Mouse (Mus musculus) MEL (cell line): ENCODE measurements around the gene Eftud2. TPM values are rescaled to one million over a fixed set of nuclear protein-coding genes. Genes with fewer than 3 reads are reported as not detected.

Experiments used
- DNase-seq: peaks from one replicate; pipeline ENCODE4 v3.0.0; 2011; ENCODE audit warnings: low read depth, low spot score
- H3K27ac ChIP-seq: 2 replicates; pipeline ENCODE4 v1.5.1; 2012; ENCODE audit warnings: low read depth, mild to moderate bottlenecking, control low read depth, low read length, moderate library complexity; ENCODE audit not compliant: control insufficient read depth
- H3K27me3 ChIP-seq, 2 experiments: fragments of 150-350 bp in 1 of 2; sonication (generic) in 1 of 2; 2 replicates each; pipeline ENCODE4 v1.6.1; 2012; ENCODE audit warnings: low read length in 2 of 2, mild to moderate bottlenecking in 2 of 2, improper control_type of control experiment in 1 of 2, moderate library complexity in 1 of 2; ENCODE audit not compliant: insufficient read depth in 2 of 2, control insufficient read depth in 1 of 2
- H3K36me3 ChIP-seq, 2 experiments: 2 replicates each; pipeline ENCODE4 v1.6.1; 2012 to 2014; ENCODE audit warnings: low read length in 2 of 2, improper control_type of control experiment in 1 of 2, inconsistent platforms in 1 of 2, mild to moderate bottlenecking in 1 of 2; ENCODE audit not compliant: insufficient read depth in 2 of 2, control insufficient read depth in 1 of 2
- H3K4me1 ChIP-seq, 2 experiments: fragments of 150-350 bp in 1 of 2; sonication (generic) in 1 of 2; 2 replicates each; pipeline ENCODE4 v1.6.1; 2012; ENCODE audit warnings: low read length in 2 of 2, improper control_type of control experiment in 1 of 2, mild to moderate bottlenecking in 1 of 2; ENCODE audit not compliant: insufficient read depth in 2 of 2, control insufficient read depth in 1 of 2
- H3K4me3 ChIP-seq, 2 experiments: fragments of 150-350 bp in 1 of 2; sonication (generic) in 1 of 2; 2 replicates each; pipeline ENCODE4 v1.5.1; 2012; ENCODE audit warnings: low read depth in 2 of 2, low read length in 2 of 2, mild to moderate bottlenecking in 2 of 2, moderate library complexity in 2 of 2, control low read depth in 1 of 2, improper control_type of control experiment in 1 of 2; ENCODE audit not compliant: control insufficient read depth in 1 of 2, insufficient read depth in 1 of 2
- H3K79me2 ChIP-seq: 2 replicates; pipeline ENCODE4 v1.6.1; 2012; ENCODE audit warnings: mild to moderate bottlenecking, low read length, moderate library complexity; ENCODE audit not compliant: control insufficient read depth, poor library complexity, insufficient read depth
- H3K9ac ChIP-seq: 2 replicates; pipeline ENCODE4 v1.6.1; 2012; ENCODE audit warnings: low read depth, mild to moderate bottlenecking, control low read depth, low read length, moderate library complexity; ENCODE audit not compliant: control insufficient read depth, poor library complexity, severe bottlenecking
- H3K9me3 ChIP-seq: fragments of 150-350 bp; sonication (generic); replicated peaks from 2 replicates; pipeline ENCODE4 v1.6.1; 2012; ENCODE audit warnings: mild to moderate bottlenecking, low read length, improper control_type of control experiment, moderate library complexity; ENCODE audit not compliant: insufficient read depth
- BHLHE40 ChIP-seq: IDR thresholded peaks from 2 replicates; pipeline ENCODE4 v1.6.1; 2012; ENCODE audit warnings: low read depth, mild to moderate bottlenecking, inconsistent platforms, low read length, improper control_type of control experiment, borderline replicate concordance
- CHD1 ChIP-seq: IDR thresholded peaks from 2 replicates; pipeline ENCODE4 v1.6.1; 2012; ENCODE audit warnings: low read depth, mild to moderate bottlenecking, inconsistent platforms, low read length, improper control_type of control experiment
- CTCF ChIP-seq, 3 experiments: IDR thresholded peaks in 2 of 3; conservative IDR thresholded peaks in 1 of 3; 2 replicates each; pipeline ENCODE4 v1.5.1; 2011 to 2012; ENCODE audit warnings: low read length in 3 of 3, low read depth in 2 of 3, mild to moderate bottlenecking in 2 of 3, improper control_type of control experiment in 1 of 3, inconsistent platforms in 1 of 3, mixed read lengths in 1 of 3, moderate library complexity in 1 of 3; ENCODE audit not compliant: control insufficient read depth in 1 of 3, insufficient read depth in 1 of 3, poor library complexity in 1 of 3, severe bottlenecking in 1 of 3
- E2F4 ChIP-seq: IDR thresholded peaks from 2 replicates; pipeline ENCODE4 v1.6.1; 2011; ENCODE audit warnings: low read depth, low read length, improper control_type of control experiment, borderline replicate concordance
- ELF1 ChIP-seq: IDR thresholded peaks from 2 replicates; pipeline ENCODE4 v1.6.1; 2014; ENCODE audit warnings: low read depth, mild to moderate bottlenecking, inconsistent platforms, low read length, improper control_type of control experiment, moderate library complexity
- EP300 ChIP-seq, 2 experiments: IDR thresholded peaks; 2 replicates each; pipeline ENCODE4 v1.6.1; 2011; ENCODE audit warnings: improper control_type of control experiment in 2 of 2, low read length in 2 of 2, low read depth in 1 of 2, mild to moderate bottlenecking in 1 of 2
- KAT2A ChIP-seq: conservative IDR thresholded peaks from 2 replicates; pipeline ENCODE4 v1.6.1; 2012; ENCODE audit warnings: low read depth, low read length, improper control_type of control experiment, inconsistent platforms
- MAX ChIP-seq: IDR thresholded peaks from 2 replicates; pipeline ENCODE4 v1.6.1; 2011; ENCODE audit warnings: low read length, improper control_type of control experiment
- MAZ ChIP-seq: IDR thresholded peaks from 2 replicates; pipeline ENCODE4 v1.6.1; 2012; ENCODE audit warnings: low read depth, mild to moderate bottlenecking, inconsistent platforms, low read length, improper control_type of control experiment
- MYB ChIP-seq: IDR thresholded peaks from 2 replicates; pipeline ENCODE4 v1.6.1; 2011; ENCODE audit warnings: mild to moderate bottlenecking, low read depth, low read length, improper control_type of control experiment
- MYC ChIP-seq: IDR thresholded peaks from 2 replicates; pipeline ENCODE4 v1.6.1; 2011; ENCODE audit warnings: low read depth, mild to moderate bottlenecking, low read length, improper control_type of control experiment, moderate library complexity
- NELFE ChIP-seq: IDR thresholded peaks from 2 replicates; pipeline ENCODE4 v1.6.1; 2011; ENCODE audit warnings: low read depth, low read length, improper control_type of control experiment
- POLR2A ChIP-seq, 2 experiments: IDR thresholded peaks; 2 replicates each; pipeline ENCODE4 v1.6.1; 2011 to 2012; ENCODE audit warnings: low read length in 2 of 2, mild to moderate bottlenecking in 2 of 2, control low read depth in 1 of 2, improper control_type of control experiment in 1 of 2, low read depth in 1 of 2, moderate library complexity in 1 of 2; ENCODE audit not compliant: control insufficient read depth in 1 of 2, insufficient read depth in 1 of 2, poor library complexity in 1 of 2
- POLR2AphosphoS2 ChIP-seq: IDR thresholded peaks from 2 replicates; pipeline ENCODE4 v1.6.1; 2011; ENCODE audit warnings: low read length, improper control_type of control experiment
- POLR2AphosphoS5 ChIP-seq: IDR thresholded peaks from 2 replicates; pipeline ENCODE4 v1.6.1; 2012; ENCODE audit warnings: low read depth, borderline replicate concordance, mild to moderate bottlenecking, inconsistent platforms, low read length, moderate library complexity, mixed read lengths
- RAD21 ChIP-seq: IDR thresholded peaks from 2 replicates; pipeline ENCODE4 v1.6.1; 2011; ENCODE audit warnings: mild to moderate bottlenecking, low read depth, low read length, improper control_type of control experiment
- SMC3 ChIP-seq: IDR thresholded peaks from 2 replicates; pipeline ENCODE4 v1.6.1; 2011; ENCODE audit warnings: low read depth, low read length, improper control_type of control experiment
- UBTF ChIP-seq: IDR thresholded peaks from 2 replicates; pipeline ENCODE4 v1.6.1; 2012; ENCODE audit warnings: low read depth, mild to moderate bottlenecking, inconsistent platforms, low read length, improper control_type of control experiment, moderate library complexity, borderline replicate concordance; ENCODE audit not compliant: insufficient read depth
- ZC3H11A ChIP-seq: IDR thresholded peaks from 2 replicates; pipeline ENCODE4 v1.6.1; 2012; ENCODE audit warnings: low read depth, mild to moderate bottlenecking, inconsistent platforms, low read length, improper control_type of control experiment
- ZNF384 ChIP-seq: IDR thresholded peaks from 2 replicates; pipeline ENCODE4 v1.6.1; 2012; ENCODE audit warnings: low read depth, mild to moderate bottlenecking, inconsistent platforms, low read length, improper control_type of control experiment
- polyA plus RNA-seq, 2 experiments: library from polyadenylated mRNA; stranded (reverse) in 1 of 2; unstranded in 1 of 2; fragments of >175 nt in 1 of 2; fragments of >200 nt in 1 of 2; gene quantifications; 2 replicates each; pipeline versions ENCODE4 v1.2.1 to v1.2.4; 2012; ENCODE audit warnings: low replicate concordance in 2 of 2, low read depth in 1 of 2; ENCODE audit not compliant: insufficient read length in 2 of 2, insufficient read depth in 1 of 2, missing spikeins in 1 of 2
- total RNA-seq: library from RNA; depleted of rRNA; stranded (reverse); fragments of 300-350 nt; gene quantifications from 2 replicates; pipeline ENCODE4 v1.2.3, GENCODE M21; 2012

Eftud2 gene
- total and polyA plus RNA-seq, 3 experiments, result 261 to 1,215 (median 424) TPM

DNA sequence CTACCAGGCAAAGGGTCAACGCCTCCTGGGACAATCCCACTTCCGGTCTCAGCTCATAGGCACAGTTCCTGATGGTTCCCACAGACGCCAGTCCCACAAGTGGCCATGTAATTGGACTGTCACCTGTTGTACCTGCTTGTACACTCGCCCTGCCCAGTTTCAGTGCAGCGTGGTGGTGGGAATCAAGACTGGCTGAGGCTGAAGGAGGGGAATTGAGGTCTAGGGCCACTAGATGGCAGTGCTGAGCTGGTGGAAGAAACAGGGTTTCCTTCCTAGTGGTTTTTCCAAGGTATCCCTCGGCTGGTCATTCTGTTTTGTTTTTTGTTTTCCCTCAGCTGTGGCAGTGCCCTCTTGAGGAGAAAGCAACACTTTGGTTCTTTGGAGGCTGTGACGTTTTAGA lies 20.0 kb upstream of the Eftud2 start, which contains the start of gene Gfap:
Gene Gfap (minus strand): TSS at position 150 of the 400 bp plus-strand sequence.
- Histone ChIP-seq H3K27me3 (no peaks in the 10 kb centered on the region), H3K4me1 (peaks cover 0 to 6% of the 10 kb centered on the region in 2 experiments; a peak in 3 of 4 replicates), H3K79me2 (no peaks in the 10 kb centered on the region), H3K9ac (no peak within 1 kb of the TSS), H3K9me3 (no peaks in the 10 kb centered on the region), H3K36me3 (peaks cover 0 to 2% of the 10 kb centered on the region in 2 experiments; a peak in 2 of 4 replicates), H3K4me3 (no peak within 1 kb of the TSS; a peak in 1 of 4 replicates), H3K27ac (no peak within 1 kb of the TSS)
- TF ChIP-seq ZC3H11A, result peak; percentile 68
- no peak for TF ChIP-seq POLR2AphosphoS2
- TF ChIP-seq RAD21, result peak; percentile 82
- TF ChIP-seq CTCF (IDR thresholded peaks at IDR 0.05 in 2 of 3, conservative IDR thresholded peaks at IDR 0.05 in 1 of 3; ENCODE audit: control insufficient read depth in 1 of 3, insufficient read depth in 1 of 3, low read depth in 2 of 3, low read length in 3 of 3, poor library complexity in 1 of 3, severe bottlenecking in 1 of 3), result peak; percentile 92 to 99 (median 96)
- TF ChIP-seq ELF1, result peak; percentile 4; the same call in 1 of the 2 replicates
- no peak for TF ChIP-seq KAT2A
- peak; percentile 77 for TF ChIP-seq SMC3
- peak; percentile 85 for DNase-seq

DNA sequence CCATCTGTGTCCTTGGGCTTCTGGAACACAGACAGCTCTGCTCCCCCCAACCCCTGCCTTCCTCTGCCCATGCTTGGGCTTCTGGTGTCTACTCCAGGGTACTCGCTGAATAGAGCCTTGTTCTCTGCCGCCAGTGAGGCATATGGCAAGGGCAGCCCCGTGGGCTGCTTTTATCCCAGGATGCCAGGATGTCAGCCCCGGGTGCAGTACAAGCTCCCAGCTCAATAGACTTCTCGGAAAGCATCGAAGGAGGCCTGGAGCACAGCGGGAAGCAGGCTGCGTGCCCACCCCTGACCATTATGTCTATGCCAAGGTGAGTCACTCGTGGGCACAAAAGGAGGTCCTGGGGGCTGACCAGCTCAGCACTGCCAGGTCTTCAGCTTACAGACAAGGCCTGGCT lies 17.6 kb upstream of the Eftud2 start:
- H3K9ac ChIP-seq, result no peak overlapping the region
- no peaks in the 10 kb centered on the region for H3K79me2 ChIP-seq
- no peak overlapping the region for H3K4me3 ChIP-seq
- peaks cover 0 to 10% of the 10 kb centered on the region in 2 experiments; a peak in 2 of 4 replicates for H3K36me3 ChIP-seq
- no peaks in the 10 kb centered on the region for H3K27me3 ChIP-seq
- H3K9me3 ChIP-seq, result no peaks in the 10 kb centered on the region
- TF ChIP-seq MAZ, result no peak
- no peak for TF ChIP-seq POLR2A (IDR thresholded peaks at IDR 0.05; ENCODE audit: control insufficient read depth in 1 of 2, insufficient read depth in 1 of 2, low read depth in 1 of 2, low read length in 2 of 2, poor library complexity in 1 of 2)
- TF ChIP-seq MYC, result no peak
- no peak for TF ChIP-seq POLR2AphosphoS5
- no peak for TF ChIP-seq ZNF384
- no peak for TF ChIP-seq MAX
- no peak for TF ChIP-seq E2F4
- H3K4me1 ChIP-seq, result peaks cover 7 to 19% of the 10 kb centered on the region in 2 experiments
- no peak overlapping the region for H3K27ac ChIP-seq
- no peak for DNase-seq

DNA sequence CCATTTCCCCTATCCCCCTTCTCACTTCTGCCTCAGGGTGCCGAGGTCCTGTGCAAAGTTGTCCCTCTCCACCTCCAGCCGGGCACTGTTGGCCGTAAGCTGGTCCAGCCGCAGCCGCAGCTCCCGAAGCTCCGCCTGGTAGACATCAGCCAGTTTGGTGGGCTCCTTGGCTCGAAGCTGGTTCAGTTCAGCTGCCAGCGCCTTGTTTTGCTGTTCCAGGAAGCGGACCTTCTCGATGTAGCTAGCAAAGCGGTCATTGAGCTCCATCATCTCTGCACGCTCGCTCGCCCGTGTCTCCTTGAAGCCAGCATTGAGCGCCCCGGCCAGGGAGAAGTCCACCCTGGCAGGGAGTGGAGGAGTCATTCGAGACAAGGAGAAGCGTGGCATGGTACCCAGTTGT lies 15.9 kb upstream of the Eftud2 start:
- no peak overlapping the region for H3K27ac ChIP-seq
- H3K9me3 ChIP-seq, result no peaks in the 10 kb centered on the region
- H3K9ac ChIP-seq, result no peak overlapping the region
- H3K27me3 ChIP-seq, result no peaks in the 10 kb centered on the region
- H3K36me3 ChIP-seq, result peaks cover 0 to 10% of the 10 kb centered on the region in 2 experiments; a peak in 2 of 4 replicates
- no peaks in the 10 kb centered on the region for H3K79me2 ChIP-seq
- peaks cover 7 to 19% of the 10 kb centered on the region in 2 experiments for H3K4me1 ChIP-seq
- no peak overlapping the region for H3K4me3 ChIP-seq
- DNase-seq, result no peak
- no peak for TF ChIP-seq NELFE
- no peak for TF ChIP-seq CHD1
- TF ChIP-seq MYB, result no peak
- TF ChIP-seq ZC3H11A, result no peak
- TF ChIP-seq UBTF, result no peak
- TF ChIP-seq BHLHE40, result no peak
- TF ChIP-seq EP300 (IDR thresholded peaks at IDR 0.05; ENCODE audit: low read depth in 1 of 2, low read length in 2 of 2), result no peak
